Mouse (Mus musculus) skeletal muscle tissue, adult 2 months (tissue): ENCODE measurements around the gene B3gnt8.
"Not testable (repeated sequence)": the region's sequence is repeated elsewhere in the genome, so short reads cannot be mapped to it uniquely, and the experiment has no call there.

Experiments
- DNase-seq: peaks from one replicate; pipeline ENCODE4 v3.0.0-alpha.2; 2012; ENCODE audit warnings: low read depth, low spot score

Gene B3gnt8

DNA sequence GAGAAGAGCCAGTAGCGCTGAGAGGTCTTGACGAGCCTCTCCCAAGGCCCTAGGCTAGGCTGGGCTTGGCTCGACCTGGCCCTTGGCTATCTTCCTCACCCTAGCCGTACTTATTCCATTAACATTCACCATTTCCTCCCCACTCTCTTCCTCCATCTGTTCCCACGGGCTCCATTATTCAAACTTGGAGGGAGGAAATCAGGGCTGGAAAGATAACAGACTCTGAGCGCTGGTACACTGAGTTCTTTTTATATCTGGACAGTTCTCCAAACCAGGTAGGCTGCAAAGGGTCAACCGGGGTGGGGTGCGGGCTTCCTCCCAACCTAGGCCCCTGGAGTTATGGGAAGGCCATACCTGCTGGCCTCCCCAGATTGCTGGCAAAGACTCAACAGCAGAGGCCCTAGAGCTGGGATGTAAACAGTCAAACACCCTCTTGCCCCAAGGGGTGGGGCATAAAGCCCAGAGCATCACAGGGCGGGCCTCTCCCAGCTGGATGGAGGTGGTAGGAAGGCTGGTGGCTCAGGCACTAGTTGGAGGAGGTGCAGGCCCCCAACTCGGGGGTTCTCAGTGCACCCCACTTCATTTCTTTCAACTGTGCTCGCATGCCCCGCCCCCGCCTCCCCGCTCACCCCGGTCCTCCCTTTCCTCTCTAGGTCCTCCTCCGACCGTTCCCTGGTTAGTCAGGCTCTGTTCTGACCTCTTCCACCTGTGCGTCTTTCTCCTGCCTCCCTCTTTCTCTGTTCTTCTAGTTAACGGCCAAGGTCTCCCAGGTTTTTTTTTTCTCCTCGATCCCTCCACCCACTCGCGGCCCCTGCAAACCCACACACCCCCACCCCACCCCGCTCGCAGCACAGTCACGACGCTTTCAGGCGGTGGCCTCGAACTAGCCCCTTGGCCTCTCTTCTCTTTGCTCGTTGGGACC lies at the start of gene B3gnt8:
Gene B3gnt8 (plus strand): TSS at position 146 of the 922 bp plus-strand sequence.
- DNase-seq: peak; percentile 52

DNA sequence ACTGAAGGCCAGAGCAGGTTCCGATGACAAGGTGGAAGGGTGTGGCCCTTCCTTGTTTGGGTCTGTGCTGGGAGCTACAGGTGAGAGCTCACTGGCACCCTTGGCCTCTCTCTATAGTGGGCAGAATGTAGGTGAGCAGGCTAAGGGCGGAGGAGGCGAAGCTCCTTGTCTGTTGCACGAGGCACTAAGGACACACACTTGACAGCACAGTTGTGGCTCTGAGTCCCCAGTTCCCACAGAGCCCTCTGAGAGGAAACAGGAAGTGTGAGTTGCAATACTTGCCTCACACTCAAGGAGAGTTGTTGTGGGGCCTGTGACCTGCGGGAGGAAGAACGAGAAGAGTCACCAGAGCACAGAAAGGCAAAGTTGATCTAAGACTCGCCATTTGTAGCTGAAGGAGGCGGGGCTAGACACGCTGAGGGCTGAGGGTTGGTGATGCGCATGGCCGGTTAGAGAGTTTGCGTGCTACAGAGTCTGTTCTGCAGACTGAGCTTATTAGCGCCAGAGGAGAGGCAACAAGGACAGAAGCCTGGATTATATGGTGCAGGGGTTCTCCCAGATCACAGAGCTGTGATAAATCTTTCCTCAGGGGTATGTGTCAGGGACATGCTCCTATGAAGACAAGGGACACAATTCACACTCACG lies 49.5 kb upstream of the B3gnt8 start:
- DNase-seq: not testable (repeated sequence)

DNA sequence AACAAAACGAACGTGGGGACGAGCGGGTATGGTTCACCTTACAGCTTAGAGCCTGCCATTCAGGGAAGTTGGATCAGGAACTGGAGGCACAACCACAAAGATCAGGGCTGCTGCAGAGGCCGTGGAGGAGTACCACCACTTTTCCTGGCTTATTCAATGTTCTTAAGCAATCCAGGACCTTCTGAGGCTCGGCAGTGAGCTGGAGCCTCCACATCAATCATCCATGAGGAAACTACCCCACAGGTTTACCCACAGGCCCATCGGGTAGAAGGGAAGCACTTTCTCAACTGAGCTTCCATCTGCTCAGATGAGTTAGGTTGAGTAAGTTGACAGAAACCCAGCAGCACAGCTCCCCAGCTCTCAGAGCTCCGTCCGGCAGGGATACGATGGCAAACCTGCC lies 47.0 kb upstream of the B3gnt8 start:
- DNase-seq: no peak

- no peak for DNase-seq
Observed at GRCm38 (mm10) chr7:25582301-25582810, 44.1 kb upstream of the B3gnt8 start.

GRCm38 (mm10) chr7:25584651-25585050 lies 41.8 kb upstream of the B3gnt8 start:
- no peak for DNase-seq

DNA sequence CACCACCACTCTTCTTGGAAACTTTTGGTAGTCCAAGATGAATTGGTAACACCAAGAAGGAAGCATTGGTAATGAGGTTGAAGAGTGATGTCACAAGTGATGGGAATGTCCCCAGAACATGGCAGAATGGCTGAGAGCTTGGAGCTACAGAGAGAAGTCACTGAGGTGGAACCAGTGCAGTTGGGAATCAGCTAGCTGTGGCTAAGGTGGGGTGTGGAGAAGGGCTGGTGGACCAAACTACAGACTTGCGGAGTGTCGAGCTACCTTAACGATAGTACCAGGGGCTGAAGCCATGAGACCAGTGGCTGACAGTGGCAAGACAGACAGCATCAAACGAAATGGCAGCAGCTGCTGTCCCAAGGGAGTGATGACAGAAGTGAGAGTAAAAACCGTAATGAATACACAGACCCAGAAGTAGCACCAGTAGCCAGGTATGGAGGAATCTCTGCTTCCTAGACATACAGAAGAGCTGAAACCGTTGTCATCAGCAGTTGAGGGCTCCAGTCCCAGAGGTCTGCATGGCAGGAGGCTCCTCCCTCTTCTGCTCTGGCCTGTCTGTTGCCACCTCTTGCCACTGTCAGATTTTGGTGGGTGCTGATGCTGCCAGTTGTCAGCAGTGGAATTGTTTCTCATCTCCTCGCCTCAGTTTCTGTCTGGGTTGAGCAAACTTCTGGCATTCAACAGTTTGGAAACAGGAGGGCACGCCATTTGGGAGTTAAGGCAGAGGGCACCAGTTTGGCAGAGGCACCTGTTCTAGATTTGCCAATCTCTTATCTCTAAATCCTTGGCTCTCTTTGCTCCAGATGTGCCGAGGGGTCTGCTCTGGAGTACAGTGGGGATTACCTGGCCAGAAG lies 40.9 kb upstream of the B3gnt8 start:
- no peak for DNase-seq

GRCm38 (mm10) chr7:25591226-25591625 lies 35.2 kb upstream of the B3gnt8 start:
- no peak for DNase-seq

DNA sequence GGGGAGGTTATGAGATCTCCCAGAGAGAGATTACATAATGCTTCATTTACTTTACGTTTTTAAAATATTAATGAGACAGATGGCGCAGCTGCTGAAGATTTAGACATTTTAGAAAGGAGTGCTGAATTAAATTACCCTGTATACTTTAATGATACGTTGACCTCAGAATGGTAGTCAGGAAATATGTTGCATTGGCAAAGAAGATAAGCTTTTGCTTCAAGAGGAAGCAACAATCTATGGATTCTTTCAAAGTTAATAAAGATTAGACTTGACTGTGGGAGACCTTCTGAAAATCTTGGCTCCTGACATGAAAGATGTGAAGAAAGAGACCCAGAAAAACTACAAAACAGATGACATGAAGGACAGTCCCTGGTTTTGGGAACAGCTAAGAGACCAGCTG lies 32.6 kb upstream of the B3gnt8 start:
- no peak for DNase-seq

DNA sequence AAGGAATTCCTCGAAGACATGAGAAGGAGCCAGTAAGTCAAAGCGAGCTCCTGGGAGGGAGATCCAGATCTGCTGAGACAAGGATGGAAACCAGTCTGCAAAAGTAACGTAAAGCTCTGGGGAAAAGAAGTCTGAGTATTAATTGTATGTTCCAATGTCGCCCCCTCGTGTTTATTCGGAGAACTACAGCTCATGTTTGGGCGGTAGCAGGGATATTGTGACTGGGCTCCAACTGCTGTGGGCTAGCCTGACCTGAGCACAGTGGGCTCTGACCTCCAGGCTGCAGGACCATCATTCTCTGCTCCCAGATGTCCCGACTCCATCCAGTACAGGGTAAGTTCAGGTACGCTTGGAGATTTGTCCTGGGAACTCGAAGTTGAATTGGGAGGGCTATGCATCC lies 26.8 kb upstream of the B3gnt8 start:
- DNase-seq: no peak

GRCm38 (mm10) chr7:25600666-25601065 lies 25.8 kb upstream of the B3gnt8 start:
- DNase-seq: no peak

DNA sequence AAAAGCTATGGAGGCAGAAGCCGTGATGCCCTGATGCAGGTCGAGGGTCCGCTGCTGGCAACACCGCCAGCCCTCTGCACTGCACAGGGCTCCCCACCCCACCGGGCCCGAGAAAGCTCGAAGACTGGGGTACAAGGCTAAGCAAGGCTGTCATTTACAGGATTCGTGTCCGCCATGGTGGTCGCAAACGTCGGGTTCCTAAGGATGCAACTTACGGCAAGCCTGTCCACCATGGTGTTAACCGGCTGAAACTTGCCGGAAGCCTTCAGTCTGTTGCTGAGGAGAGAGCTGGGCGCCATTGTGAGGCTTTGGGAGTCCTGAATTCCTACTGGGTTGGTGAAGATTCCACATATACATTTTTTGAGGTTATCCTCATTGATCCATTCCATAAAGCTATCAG lies 25.1 kb upstream of the B3gnt8 start:
- DNase-seq: no peak

- no peak for DNase-seq
Observed at GRCm38 (mm10) chr7:25606625-25607063, 19.8 kb upstream of the B3gnt8 start.

DNA sequence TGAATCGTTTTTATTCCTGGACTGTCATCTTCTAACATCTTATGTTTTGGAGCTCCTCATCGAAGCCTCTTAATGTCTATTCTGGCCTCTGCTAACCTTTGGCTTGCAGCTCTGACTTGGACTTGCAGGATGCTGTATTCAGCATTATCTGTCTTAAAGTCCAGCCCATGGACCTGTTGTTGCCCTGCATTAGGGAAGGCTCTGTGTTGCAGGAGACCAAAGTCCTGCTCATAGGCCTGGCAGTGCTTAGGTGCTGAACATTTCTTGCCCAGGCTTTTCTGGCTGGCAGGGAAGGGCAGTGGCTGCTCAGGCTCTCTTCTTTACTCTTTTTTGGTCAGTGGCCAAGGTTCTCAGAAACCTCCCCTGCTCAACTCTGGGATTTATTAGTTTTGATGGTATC lies 19.3 kb upstream of the B3gnt8 start:
- no peak for DNase-seq

DNA sequence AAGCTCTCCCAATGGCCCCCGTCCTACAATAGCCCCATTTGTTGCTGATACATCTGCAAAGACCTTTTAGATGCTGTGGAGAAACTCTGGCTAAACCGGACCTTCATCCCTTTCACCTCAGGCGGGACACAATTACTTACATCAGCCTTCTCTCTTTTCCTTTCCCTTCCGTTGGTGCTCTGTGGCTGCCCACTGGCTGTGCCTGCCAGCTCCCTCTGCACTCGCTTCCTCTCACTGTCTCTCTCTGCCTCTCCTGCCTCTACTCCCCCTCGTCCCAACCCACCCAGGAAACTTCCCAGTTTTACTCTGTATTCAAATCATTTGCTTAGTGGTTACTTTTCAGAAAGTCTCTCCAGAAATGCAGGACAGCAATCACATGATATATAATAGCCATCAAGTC lies 16.4 kb upstream of the B3gnt8 start:
- no peak for DNase-seq

DNA sequence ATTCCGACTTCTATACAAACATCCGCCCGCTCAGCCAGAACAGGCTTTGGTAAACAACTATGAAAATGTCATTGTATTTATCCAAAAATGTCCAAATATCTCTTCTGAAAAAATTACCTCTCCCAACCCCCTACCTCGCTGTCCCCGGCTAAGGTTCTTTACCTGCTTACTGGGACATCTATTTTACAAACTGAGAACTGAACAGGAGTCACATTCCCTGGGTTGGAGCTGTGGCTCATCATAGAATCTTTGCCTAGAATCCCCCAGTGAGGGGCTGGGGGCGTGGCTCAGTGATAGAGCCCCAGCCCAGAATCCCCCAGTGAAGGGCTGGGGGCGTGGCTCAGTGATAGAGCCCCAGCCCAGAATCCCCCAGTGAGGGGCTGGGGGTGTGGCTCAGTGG lies 15.0 kb upstream of the B3gnt8 start:
- no peak for DNase-seq

- no peak for DNase-seq
Observed at GRCm38 (mm10) chr7:25614086-25614485, 12.4 kb upstream of the B3gnt8 start.

DNA sequence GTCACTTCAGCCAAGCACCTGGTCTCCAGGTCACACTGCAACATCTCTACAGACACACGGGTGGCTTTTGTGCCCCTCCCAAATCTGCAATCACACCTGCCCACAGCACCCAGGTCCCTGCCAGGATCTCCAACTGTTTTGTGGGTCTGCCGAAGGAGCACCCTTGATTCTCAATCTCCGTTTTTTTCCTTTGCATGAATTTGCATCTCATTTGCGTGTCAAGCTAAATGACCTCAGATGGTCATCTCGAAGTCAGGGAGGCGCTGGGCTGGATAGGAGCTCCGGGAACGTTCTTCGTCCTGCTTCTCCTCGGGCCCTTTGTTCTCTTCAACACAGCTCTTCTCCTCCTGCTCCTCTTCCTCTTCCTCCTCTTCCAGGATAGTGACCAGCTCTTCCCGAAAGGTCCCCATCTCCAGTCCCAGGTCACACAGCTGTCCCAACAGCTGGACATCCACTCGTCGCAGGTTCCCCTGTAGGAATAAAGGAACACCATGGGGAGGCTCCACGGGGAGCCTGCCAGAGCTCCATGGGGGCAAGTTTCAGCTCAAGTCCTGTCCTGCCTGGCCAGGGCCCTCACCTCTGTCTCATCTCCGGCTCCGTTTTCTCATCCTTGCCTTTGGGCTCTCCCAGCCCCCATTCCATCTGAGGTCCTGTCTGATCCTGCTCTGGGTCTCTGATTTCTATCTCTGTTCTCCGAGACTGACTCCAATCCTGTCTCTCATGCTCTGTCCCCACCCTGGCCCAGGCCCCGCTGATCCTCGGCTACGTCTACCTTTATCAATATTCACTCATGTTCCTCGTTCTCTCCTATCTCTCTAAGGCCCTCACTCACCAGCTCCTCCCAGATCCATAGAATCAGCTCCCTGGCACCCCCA lies 11.4 kb upstream of the B3gnt8 start:
- no peak for DNase-seq

GRCm38 (mm10) chr7:25615706-25616011 lies 10.8 kb upstream of the B3gnt8 start, which contains the start of gene Erich4:
Gene Erich4, minus strand, starts transcription at chr7:25615892.
- DNase-seq: no peak

- no peak for DNase-seq
Observed at GRCm38 (mm10) chr7:25617376-25618160, 8.9 kb upstream of the B3gnt8 start.
